Mouse (Mus musculus): ENCODE measurements around the gene S100pbp. TPM values are rescaled to one million over a fixed set of nuclear protein-coding genes. Genes with fewer than 3 reads are reported as not detected.
A peak's percentile ranks its signal among the peaks of the same experiment; 100 is the strongest.
"Not testable (repeated sequence)": the region's sequence is repeated elsewhere in the genome, so short reads cannot be mapped to it uniquely, and the experiment has no call there.

Gene S100pbp
- polyA plus RNA-seq, 1 experiment = 21.7 TPM

GRCm38 (mm10) chr4:129221097-129222010 is 31.8 kb upstream of the S100pbp start:
- DNase-seq (ENCODE audit: low spot score) = no peak

DNA sequence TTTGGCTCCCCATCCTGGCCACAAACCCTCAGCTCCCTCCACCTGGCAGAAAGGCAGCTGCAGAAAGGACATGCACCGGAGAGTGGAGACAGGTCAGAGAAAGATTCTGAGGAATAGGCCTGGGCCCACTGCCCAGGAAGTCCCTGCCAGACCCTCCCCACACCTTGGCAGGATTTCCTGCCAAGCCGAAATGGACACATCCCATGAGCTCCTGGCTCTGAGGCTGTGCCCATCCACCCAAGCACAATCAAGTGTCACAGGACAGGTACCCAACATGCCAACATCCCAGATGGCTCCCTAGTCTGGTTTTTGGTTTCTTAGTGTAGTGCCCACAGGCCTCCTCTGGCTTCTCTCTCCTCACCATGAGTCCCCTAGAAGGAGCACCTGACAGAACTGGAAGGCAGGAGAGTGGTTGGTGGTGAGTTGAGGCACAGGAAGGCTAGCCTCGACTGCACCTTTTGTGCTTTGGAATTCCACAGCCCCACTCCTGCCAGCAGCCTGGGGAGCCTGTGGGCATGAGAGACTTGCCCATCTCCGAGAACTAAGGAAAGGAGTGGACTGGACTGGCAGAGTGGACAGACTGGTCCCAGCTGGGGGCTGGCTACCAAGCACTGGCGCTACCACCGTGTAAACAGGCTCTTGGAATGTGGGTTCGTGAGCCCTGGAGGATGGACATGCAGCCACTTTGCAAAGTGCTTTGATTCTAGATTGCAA is 31.0 kb upstream of the S100pbp start:
- no peak for DNase-seq (ENCODE audit: low spot score)

GRCm38 (mm10) chr4:129219198-129219597 is 29.7 kb upstream of the S100pbp start:
- no peak for DNase-seq (ENCODE audit: low spot score)

- no peak for DNase-seq (ENCODE audit: low spot score)
Observed at GRCm38 (mm10) chr4:129218569-129219175, 29.1 kb upstream of the S100pbp start.

DNA sequence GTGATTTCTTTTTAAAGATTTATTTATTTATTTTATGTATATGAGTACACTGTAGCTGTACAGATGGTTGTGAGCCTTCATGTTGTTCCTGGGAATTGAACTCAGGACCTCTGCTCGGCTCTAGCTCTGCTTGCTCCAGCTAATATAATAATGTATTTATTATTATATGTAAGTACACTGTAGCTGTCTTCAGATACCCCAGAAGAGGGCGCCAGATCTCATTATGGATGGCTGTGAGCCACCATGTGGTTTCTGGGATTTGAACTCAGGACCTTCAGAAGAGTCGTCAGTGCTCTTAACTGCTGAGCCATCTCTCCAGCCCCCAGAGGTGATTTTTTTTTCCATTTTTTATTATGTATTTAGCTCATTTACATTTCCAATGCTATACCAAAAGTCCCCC is 23.0 kb upstream of the S100pbp start:
- not testable (repeated sequence) for DNase-seq (ENCODE audit: low spot score)

- DNase-seq (ENCODE audit: low spot score) = no peak
Observed at GRCm38 (mm10) chr4:129211461-129211860, 21.9 kb upstream of the S100pbp start.

- no peak for DNase-seq (ENCODE audit: low spot score)
Observed at GRCm38 (mm10) chr4:129209504-129209903, 20.0 kb upstream of the S100pbp start.

- no peak for DNase-seq (ENCODE audit: low spot score)
Observed at GRCm38 (mm10) chr4:129206792-129207191, 17.3 kb upstream of the S100pbp start.

GRCm38 (mm10) chr4:129204655-129205054 is 15.1 kb upstream of the S100pbp start:
- no peak for DNase-seq (ENCODE audit: low spot score)

DNA sequence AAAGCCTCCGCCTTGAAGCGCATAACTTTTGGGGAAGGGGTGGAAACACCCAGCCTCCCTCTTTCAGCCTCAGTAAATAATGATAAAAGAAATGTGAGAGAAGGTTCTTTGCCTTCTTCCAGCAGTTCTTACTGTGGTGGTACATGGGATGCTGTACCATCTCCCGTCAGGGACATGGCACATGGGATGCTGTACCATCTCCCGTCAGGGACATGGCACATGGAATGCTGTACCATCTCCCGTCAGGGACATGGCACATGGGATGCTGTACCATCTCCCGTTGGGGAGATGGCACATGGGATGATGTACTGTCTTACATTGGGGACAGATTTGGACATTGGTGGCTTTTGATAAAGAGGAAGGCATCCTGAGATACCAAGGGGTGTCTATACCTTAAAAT is 8.0 kb upstream of the S100pbp start:
- DNase-seq (ENCODE audit: low spot score) = no peak

DNA sequence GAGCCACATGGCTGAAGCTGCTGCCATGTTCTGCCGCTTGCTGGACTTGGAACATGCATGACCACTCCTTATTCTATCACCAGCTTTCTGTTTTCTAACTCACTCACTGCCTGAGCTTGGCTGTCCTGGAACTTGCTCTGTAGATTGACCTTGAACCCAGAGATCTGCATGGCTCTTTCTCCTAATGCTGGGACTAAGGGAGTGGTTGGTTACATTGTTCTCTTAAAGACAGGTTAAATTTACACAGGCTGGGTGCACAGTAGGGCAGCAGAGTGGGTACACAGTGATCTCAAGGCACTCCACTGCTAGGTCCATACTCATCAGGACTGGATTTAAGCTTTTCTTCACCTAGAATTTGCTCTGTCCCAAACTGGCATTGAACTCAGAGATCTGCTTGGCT is 4.8 kb upstream of the S100pbp start:
- no peak for DNase-seq (ENCODE audit: low spot score)

- DNase-seq (ENCODE audit: low spot score) = no peak
Observed at GRCm38 (mm10) chr4:129191691-129192090, 2.2 kb upstream of the S100pbp start.

DNA sequence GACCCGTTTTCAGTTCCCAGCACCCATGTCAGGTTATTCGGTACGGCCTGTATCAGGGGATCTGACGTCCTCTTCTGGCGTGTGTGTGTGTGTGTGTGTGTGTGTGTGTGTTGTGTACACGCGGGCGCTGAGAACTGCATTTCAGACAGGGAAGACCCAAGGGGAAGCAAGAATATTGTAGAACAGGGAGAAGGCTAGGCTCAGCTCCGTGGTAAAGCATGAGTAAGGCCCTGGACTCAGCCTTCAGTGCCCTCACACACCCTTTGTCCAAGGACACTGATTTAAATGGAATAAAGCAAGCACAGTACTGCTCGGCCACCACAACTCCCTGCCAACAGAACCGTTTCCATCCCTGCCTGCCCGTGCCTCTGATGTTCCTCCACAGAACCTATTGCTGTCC is 1.0 kb upstream of the S100pbp start:
- no peak for DNase-seq (ENCODE audit: low spot score)

DNA sequence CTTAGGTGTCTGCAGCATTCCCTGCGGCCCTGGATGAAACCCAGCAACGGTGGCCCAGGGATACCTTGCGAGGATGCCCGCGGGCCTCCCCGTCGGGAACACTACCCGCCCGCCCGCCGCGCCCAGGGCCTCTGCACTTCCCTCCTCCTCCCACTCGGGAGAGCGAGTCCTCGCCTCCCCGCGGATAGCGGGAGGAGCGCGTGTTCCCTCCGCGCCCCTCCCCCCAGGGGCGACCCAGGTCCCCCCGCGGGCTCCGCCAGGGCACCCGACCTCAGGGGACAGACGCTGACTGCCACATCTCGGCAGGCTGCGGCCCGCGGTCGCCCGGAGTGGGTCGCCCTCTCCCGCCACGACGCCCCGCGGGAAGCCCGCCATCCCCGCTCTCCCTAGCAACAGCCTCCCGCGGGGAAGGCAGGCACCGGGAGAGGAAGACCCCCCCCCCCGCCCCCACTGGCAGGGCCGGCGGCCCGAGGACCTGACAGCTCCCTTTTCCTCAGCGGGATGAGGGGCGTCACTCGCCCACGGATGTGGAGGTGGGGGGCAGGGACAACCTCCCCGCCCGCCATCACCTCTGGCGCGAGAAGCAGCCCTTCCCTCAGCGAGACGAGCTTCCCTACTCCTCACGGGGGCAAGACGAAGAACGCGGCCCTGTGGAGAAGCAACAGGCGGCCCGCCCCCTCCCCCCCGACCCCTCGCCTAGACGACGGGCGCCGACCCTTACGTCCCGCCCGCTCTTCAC is 555 bp downstream of the S100pbp start:
- DNase-seq (ENCODE audit: low spot score) = peak; percentile 59

DNA sequence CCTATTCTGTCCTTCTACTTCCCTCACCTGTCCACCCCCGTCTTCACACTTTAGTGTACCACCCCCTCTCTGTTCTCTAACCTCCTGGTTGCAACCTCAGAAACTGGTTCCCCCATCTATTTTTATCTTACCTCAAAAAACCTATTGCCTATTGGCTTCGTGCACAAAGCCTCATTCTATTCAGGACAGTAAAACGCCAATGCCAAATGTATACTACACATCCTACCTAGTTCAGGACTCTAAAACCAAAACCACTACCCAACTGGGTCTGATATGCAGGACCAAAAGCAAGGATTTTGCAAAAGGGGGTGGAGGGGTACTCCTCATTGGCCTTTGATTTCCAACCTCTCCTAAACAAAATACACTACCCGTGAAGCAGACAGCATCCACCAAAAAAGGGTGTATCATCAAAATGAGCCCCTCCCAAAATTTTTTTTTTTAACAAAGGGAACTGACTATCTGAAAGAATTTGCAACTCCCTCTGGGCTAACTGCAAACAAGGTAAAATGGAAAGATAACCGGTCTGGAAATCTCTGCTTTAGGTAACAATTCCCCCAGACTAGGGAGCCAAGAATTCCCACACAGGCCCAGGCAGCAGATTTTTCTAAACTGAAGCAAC is 1.4 kb downstream of the S100pbp start:
- no peak for DNase-seq (ENCODE audit: low spot score)

DNA sequence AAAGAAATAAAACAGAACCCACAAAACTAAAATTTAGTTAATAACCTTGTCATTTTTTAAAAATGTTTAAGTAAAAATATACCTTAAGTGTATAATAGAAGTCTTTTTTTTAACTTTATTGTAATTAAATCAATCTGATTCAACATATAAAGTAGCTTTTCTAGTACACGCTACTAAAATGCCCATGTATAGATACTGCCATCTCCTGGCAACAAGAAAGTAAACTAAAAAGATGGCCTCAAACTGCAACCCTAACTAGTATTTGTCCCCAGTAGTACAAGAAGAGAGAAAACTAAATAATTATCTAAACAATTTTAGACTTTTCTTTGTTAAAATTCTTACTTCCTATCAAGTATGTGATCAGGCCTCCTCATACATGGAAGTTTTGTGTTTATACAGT is 10.0 kb downstream of the S100pbp start:
- no peak for DNase-seq (ENCODE audit: low spot score)

DNA sequence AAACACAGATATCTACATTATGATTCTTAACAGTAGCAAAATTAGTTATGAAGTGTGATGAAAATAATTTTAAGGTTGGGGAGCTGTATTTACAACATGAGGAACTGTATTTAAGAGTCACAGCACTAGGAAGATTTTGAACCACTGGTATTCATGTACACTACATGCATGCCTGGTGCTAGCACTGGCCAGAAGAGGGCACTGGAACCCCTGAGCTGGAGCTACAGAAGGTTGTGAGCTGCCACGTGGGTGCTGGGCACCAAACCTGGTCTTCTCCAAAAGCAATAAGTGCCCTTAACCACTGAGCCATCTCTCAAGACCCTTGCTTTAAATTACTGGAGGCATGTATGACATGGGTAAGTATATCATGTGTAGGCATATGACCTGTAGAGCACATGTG is 17.0 kb downstream of the S100pbp start:
- no peak for DNase-seq (ENCODE audit: low spot score)

- DNase-seq (ENCODE audit: low spot score) = no peak
Observed at GRCm38 (mm10) chr4:129161581-129162255, 27.8 kb downstream of the S100pbp start.

DNA sequence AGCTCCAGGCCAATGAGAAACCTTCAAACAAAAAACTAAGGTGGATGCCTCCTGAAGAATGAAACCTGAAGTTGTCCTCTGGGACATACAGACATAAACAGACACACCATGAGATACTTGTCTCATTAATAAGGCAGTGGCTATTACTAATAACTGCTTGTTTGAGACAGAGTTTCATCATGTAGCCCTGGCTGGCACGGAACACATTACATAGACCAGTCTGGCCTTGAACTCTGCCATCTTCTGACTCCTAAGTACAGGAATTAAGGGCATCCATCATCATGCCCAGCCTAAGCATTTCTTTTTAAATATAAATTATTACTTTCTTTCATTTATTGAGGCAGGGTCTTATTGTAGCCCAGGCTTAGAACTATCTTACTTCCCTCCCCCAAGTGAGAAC is 28.5 kb downstream of the S100pbp start:
- no peak for DNase-seq (ENCODE audit: low spot score)

DNA sequence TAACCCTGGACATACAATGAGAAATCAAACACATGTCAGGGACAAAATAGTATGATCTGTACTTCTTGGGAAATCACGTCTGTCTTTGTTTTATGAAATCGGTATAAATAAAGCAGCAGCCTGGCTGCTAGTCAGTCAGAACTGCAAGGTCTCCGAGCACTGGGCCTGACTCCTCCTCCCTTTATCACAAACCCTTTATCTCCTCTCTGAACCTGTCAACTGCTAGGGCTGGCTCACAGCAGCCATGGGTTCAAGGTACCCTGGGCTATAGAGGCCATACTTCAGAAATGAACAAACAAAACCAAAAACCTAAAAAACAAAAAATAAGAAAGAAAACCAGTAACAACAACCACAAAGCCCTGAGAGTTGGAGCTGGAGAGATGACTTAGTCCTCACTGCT is 31.0 kb downstream of the S100pbp start:
- no peak for DNase-seq (ENCODE audit: low spot score)

DNA sequence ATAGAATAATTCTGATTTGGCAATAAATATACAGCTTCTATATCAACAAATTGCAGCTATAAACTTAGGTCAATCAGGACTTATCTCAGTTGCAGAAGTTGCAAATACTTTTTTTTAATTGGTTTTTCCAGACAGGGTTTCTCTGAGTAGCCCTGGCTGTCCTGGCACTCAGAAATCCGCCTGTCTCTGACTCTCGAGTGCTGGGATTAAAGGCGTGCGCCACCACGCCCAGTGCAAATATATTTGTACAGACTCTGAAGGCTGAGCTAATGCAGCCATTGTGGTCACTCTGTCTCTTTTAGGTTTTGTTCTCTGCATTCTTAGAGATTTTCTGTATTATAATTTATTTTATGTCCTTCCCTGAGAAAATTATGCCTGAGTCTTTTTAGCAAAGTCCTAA is 32.0 kb downstream of the S100pbp start:
- DNase-seq (ENCODE audit: low spot score) = no peak
